Mouse (Mus musculus): Measurements from ENCODE around the gene Eml6. TPM values are rescaled to one million over a fixed set of nuclear protein-coding genes. Genes with fewer than 3 reads are reported as not detected.

The Eml6 gene
- total RNA-seq, 2 experiments from 2014 or later, result 3.6 to 3.8 TPM

DNA sequence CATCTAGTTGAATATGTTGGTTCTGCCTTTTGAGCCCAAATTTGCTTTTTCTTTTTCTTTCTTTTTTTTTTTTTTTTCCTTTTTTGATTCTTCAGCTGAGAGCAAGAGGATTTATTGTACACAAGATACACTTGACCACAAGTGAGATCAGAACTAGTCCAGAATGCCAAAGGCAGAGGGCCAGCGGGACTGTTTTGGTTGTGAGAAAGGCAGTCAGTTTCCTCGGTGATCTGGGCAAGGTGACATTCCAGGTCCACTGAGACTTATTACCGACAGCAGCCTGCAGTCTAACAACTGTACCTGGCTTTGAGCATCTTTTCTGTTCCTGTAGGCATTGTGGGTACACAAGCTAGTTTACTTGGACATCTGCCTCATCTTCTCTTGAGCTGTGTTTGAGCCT, 323.1 kb downstream of the Eml6 start:
- no peak for DNase-seq (ENCODE audit: low spot score in 2 of 2)

DNA sequence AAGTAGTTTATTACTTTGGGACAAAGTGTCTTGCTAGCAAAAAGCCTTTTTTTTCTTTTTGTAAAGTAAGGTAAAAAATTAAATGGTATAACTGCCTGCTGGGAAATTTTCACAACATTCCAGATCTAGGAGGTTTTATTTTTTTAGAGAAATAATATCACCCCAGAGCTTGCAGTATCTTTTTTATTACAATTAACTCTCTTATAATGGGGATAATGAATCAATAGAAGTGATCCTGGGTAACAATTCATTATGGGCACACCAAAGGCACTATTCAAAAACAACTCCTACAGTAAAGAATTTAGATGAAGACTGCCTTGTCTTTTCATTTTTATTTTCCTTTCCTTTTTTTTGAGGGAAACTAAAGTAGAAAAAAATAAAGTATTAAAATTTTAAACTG, 331.1 kb downstream of the Eml6 start:
- DNase-seq (ENCODE audit: low spot score in 2 of 2), result no peak

DNA sequence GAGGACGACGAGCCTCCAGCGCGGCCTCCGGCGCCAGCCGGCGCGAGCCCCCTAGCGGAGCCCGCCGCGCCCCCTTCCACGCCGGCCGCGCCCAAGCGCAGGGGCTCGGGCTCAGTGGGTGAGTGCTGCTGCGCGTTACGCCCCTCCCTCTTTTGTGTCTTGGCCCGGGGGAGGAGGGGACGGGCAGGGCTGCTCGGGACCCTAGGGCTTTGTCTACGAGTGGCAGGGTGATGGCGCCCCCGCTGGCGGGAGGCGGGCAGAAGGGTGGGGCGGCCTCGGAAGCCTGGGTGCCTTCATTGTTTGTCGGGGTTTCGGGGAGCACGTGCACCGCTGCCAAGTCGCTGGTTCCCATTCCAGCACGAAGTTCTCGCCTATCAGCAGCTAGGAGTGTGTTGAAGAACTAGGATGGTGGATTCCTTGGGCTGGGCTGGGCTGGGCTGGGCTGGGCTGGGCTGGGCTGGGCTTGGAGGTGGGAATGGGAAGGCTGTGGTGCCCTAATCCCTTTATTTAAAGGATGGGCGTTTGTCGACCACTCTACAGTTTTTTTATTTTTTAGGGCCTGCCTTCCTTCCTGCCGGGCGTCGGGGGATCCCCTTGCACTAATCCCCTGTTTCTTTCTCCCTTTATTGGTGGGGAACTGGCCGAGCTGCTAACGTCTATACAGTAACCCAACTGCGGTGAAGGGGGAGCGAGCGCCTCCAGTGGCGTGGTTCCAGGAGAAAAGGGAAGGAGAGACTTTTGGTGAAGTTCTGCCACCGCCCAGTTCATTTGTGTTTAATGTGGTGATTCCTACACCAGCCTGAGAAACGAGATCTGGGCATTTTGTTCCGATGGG, 332.0 kb downstream of the Eml6 start:
- peak; percentile 83 to 86 for DNase-seq (ENCODE audit: low spot score in 2 of 2)

Other genes with a start within 250 kb of the Eml6 start
- under 1 TPM; 0.53 to 0.61 TPM for gene 4931440F15Rik, start 200.4 kb downstream of the Eml6 start, total RNA-seq (2021)
- gene Sptbn1, start 242.1 kb upstream of the Eml6 start, total RNA-seq (2021), result 100 to 1,000 TPM; 265 to 300 TPM